Mouse (Mus musculus) forebrain, embryonic 12.5 days (tissue): ENCODE measurements around the gene Ctnnal1. TPM values are rescaled to one million over a fixed set of nuclear protein-coding genes. Genes with fewer than 3 reads are reported as not detected.
"Not testable (repeated sequence)": the region's sequence is repeated elsewhere in the genome, so short reads cannot be mapped to it uniquely, and the experiment has no call there.

Source experiments
- ATAC-seq: fragments of 200-750 bp; cut with Nextera tagmentation; 2 replicates; pipeline ENCODE4 v1.8.0; 2017; ENCODE audit warnings: moderate TSS enrichment; ENCODE audit not compliant: low FRiP score
- H3K27ac ChIP-seq: fragments of 300-500 bp; sonication (generic); 2 replicates; pipeline ENCODE4 v1.5.1; 2016; ENCODE audit warnings: mild to moderate bottlenecking
- H3K27me3 ChIP-seq: fragments of 300-500 bp; sonication (generic); 2 replicates; pipeline ENCODE4 v1.6.1; 2016; ENCODE audit warnings: mild to moderate bottlenecking
- H3K36me3 ChIP-seq: fragments of 300-500 bp; sonication (generic); replicated peaks from 2 replicates; pipeline ENCODE4 v1.6.1; 2016; ENCODE audit warnings: mild to moderate bottlenecking
- H3K4me1 ChIP-seq: fragments of 300-500 bp; sonication (generic); 2 replicates; pipeline ENCODE4 v1.6.1; 2016
- H3K4me2 ChIP-seq: fragments of 300-500 bp; sonication (generic); 2 replicates; pipeline ENCODE4 v1.6.1; 2016; ENCODE audit warnings: mild to moderate bottlenecking, moderate library complexity
- H3K4me3 ChIP-seq: fragments of 300-500 bp; sonication (generic); replicated peaks from 2 replicates; pipeline ENCODE4 v1.5.1; 2016; ENCODE audit warnings: mild to moderate bottlenecking
- H3K9ac ChIP-seq: fragments of 300-500 bp; sonication (generic); 2 replicates; pipeline ENCODE4 v1.6.1; 2016; ENCODE audit warnings: mild to moderate bottlenecking
- H3K9me3 ChIP-seq: fragments of 300-500 bp; sonication (generic); 2 replicates; pipeline ENCODE4 v1.6.1; 2016
- WGBS: fragments of 180-500 bp; shearing (Covaris S2); methylation state at CpG from one replicate; pipeline ENCODE4 v1.1.7; 2016; 5-methylcytosine and 5-hydroxymethylcytosine counted together
- polyA plus RNA-seq: library from polyadenylated mRNA; unstranded; fragments of >200 nt; fragmentation: Nextera tagmentation; extraction: Ambion mirVana; gene quantifications from 2 replicates; pipeline ENCODE4 v1.2.1, GENCODE M21; 2016

The Ctnnal1 gene
- polyA plus RNA-seq, 1 experiment from 2014 or later, result 28.6 TPM

DNA sequence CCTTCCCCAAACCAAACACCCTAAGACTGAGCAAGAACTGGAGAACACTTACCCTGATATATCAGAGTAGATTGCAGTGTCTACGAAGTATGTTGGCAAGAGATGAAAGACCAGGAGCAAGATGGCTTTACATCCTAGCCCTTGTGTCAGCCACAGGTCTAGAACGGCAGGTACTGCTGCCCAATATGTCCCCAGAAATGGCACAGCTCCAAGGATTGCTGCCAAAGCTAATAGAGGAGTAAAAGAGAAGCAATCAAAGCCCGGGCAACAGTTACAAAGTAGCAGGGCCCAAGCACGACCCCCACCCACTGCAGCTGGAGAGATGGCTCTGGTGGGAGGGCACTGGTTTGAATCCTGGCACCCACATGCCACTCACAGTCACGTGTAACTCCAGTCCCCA, 23.5 kb upstream of the Ctnnal1 start:
- no peak overlapping the region for H3K9ac ChIP-seq
- H3K4me3 ChIP-seq, result no peak overlapping the region
- no peak overlapping the region for H3K27ac ChIP-seq
- no peaks in the 10 kb centered on the region for H3K27me3 ChIP-seq
- H3K36me3 ChIP-seq, result peaks cover 46% of the 10 kb centered on the region
- no peaks in the 10 kb centered on the region for H3K4me1 ChIP-seq
- H3K9me3 ChIP-seq, result no peaks in the 10 kb centered on the region
- no peak overlapping the region for H3K4me2 ChIP-seq
- no peak for ATAC-seq
- 91% methylated on average over 5 of the region's 5 CpGs for WGBS

DNA sequence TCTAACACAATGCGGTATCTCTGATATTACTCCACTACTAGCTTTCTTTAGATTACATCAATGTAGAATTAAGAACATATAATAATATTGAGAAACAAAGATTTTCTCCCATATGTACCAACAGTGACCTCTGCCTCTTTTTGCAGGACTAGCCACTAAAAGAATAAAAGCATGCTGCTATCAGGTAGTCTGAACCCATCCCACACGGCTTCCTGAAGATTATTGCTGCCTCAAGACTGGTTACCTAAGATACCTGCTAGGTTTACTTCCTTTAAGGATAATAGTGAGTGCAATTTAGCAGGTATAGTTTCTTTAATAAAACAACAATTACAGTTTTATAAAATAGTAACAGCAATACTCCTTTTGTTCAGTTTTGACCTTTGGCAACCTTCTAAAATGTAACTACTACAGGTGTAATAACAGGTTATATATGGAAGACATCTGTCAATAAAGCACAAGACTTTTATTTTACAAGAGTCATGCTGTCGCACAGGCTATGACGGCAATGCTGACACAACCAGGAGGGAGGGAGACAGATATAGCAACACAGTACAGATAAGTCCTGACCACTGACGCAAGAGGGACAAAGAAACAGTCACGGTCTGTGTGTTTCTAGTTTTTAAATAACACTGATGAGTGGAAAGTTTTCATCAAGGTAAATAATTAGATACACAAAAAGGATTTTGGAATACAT, 21.4 kb upstream of the Ctnnal1 start:
- 93% methylated on average over 6 of the region's 6 CpGs for WGBS
- no peak overlapping the region for H3K27ac ChIP-seq
- no peak overlapping the region for H3K4me2 ChIP-seq
- H3K36me3 ChIP-seq, result peaks cover 53% of the 10 kb centered on the region
- H3K27me3 ChIP-seq, result no peaks in the 10 kb centered on the region
- no peaks in the 10 kb centered on the region for H3K9me3 ChIP-seq
- ATAC-seq, result no peak
- H3K9ac ChIP-seq, result no peak overlapping the region
- no peak overlapping the region for H3K4me3 ChIP-seq
- no peaks in the 10 kb centered on the region for H3K4me1 ChIP-seq

DNA sequence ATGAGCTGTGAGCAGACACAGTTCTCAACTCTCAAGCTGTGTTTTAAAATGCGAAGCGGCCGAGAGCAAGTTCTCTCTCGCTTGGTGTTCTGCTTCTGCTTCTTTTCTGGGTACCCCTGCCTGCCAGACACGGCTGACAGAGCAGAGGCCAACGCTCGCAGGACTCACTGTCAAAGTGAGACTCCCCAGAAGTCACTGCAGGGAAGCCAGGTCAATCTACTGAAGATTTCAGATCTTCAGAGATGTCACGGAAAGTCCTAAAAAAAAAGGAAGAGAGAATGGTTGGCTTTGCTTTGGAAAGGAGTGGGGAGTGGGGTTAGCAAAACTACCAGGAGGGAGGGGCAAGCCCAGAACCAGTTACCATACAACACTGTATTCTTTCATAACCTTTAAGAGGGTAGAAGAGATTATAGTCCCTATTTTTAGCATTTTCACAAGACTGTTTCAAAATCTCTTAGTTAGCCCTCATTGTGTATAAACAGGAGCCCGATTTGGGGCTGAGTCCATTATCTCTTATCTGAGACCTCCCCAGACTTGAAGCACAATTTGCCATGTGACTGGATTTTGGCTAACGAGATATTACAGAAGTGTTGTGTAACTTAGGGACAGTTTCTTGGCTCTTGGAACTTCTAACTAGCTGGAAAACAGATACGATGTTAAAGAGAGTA, 15.2 kb upstream of the Ctnnal1 start:
- no peak overlapping the region for H3K27ac ChIP-seq
- no peaks in the 10 kb centered on the region for H3K9me3 ChIP-seq
- peaks cover 43% of the 10 kb centered on the region for H3K36me3 ChIP-seq
- ATAC-seq, result no peak
- no peak overlapping the region for H3K4me2 ChIP-seq
- no peaks in the 10 kb centered on the region for H3K27me3 ChIP-seq
- H3K4me1 ChIP-seq, result no peaks in the 10 kb centered on the region
- 88% methylated on average over 11 of the region's 11 CpGs for WGBS
- no peak overlapping the region for H3K9ac ChIP-seq
- H3K4me3 ChIP-seq, result no peak overlapping the region

DNA sequence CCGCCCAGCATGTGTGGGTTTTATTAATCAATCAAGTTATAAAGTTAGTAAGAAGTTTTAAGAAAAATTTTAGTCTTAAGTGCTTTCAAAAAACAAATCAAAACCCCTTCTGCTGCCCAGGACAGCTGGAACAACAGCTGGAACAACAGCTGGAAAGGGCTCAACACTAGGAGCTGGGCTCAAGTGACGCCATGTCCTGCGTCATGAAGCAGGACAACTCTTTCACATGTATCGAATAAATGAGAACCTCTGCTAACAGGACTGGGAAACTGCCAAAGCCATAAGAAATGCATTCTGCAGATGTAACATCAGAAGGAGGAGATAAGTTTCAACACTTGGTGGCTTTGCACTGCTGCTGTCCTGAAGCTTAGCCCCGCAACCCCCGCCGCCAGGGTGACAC, 14.0 kb upstream of the Ctnnal1 start:
- no peak overlapping the region for H3K27ac ChIP-seq
- peaks cover 42% of the 10 kb centered on the region for H3K36me3 ChIP-seq
- no peaks in the 10 kb centered on the region for H3K4me1 ChIP-seq
- H3K4me3 ChIP-seq, result no peak overlapping the region
- no peak overlapping the region for H3K9ac ChIP-seq
- H3K27me3 ChIP-seq, result no peaks in the 10 kb centered on the region
- H3K9me3 ChIP-seq, result 0 out of 2 replicates have a peak, but pooled peaks cover 3% of the 10 kb centered on the region
- ATAC-seq, result no peak
- H3K4me2 ChIP-seq, result no peak overlapping the region
- 96% methylated on average over 7 of the region's 7 CpGs for WGBS

DNA sequence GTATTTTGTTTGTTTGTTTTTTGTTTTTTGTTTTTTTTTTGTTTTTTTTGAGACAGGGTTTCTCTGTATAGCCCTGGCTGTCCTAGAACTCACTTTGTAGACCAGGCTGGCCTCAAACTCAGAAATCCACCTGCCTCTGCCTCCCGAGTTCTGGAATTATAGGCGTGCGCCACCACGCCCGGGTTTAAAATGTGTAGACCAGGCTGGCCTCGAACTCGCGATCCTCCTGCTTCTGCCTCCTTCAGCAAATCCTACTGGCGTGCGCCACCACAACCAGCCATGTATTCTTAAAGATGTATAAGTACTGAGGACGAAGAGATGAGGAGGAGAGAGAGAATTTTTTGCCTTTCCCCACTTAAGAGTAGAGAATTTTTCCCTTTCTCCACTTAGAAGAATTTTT, 5.6 kb upstream of the Ctnnal1 start:
- not testable (repeated sequence) for H3K4me1 ChIP-seq, H3K27ac ChIP-seq, H3K27me3 ChIP-seq, ATAC-seq, H3K4me2 ChIP-seq, H3K9me3 ChIP-seq, H3K9ac ChIP-seq, H3K4me3 ChIP-seq
- peaks cover 17% of the 10 kb centered on the region for H3K36me3 ChIP-seq
- WGBS, result 96% methylated on average over 11 of the region's 11 CpGs

DNA sequence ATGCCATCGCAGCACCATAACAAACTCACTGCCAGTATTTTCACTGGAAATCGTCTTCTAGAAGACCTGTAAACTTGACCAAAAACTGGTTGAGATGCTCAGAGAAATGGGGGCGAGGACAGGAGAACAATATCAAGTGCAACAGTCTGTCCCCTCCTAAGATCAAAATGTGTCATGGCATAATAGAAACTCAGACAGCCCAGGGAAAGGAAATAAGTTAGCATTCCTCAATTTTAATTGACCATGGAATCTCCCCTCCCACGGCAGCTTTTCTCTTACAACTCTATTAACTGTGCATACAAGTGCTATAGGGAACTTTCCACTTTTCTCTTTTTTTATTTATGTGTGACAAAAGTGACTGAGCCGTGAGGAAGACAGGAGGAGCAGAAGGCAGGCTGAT, 2.8 kb upstream of the Ctnnal1 start:
- H3K36me3 ChIP-seq, result peaks cover 6% of the 10 kb centered on the region; the same call in 1 of the 2 replicates
- WGBS, result 84% methylated on average over 5 of the region's 5 CpGs
- no peak for ATAC-seq
- H3K4me1 ChIP-seq, result peaks cover 15% of the 10 kb centered on the region
- H3K4me3 ChIP-seq, result no peak overlapping the region
- no peak overlapping the region for H3K4me2 ChIP-seq
- no peaks in the 10 kb centered on the region for H3K27me3 ChIP-seq
- H3K9me3 ChIP-seq, result no peaks in the 10 kb centered on the region
- H3K27ac ChIP-seq, result no peak overlapping the region
- H3K9ac ChIP-seq, result no peak overlapping the region

DNA sequence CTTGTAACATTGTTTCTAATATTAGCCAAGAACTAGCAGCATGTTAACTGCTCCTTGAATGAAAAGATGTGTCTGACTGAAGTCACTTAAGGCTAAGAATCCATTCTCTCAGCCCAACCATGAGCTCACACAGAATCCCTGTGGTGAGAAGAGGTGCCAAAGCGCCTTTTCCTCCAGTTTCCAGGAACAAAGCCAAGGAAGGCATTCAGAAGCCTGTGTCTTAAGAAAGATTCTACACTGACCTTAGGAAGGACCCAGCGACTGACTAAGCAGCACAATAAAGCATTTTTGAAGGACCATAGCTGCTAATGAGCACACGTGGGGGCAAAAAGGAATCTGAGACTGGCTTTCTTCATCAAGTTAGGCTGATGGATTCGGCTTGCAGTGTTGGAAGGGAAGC, 983 bp upstream of the Ctnnal1 start:
- no peak for ATAC-seq
- no peak overlapping the region for H3K9ac ChIP-seq
- H3K4me1 ChIP-seq, result peaks cover 20% of the 10 kb centered on the region
- H3K27me3 ChIP-seq, result no peaks in the 10 kb centered on the region
- H3K9me3 ChIP-seq, result no peaks in the 10 kb centered on the region
- no peak overlapping the region for H3K4me2 ChIP-seq
- WGBS, result 27% methylated on average over 4 of the region's 4 CpGs
- no peak overlapping the region for H3K4me3 ChIP-seq
- no peaks in the 10 kb centered on the region for H3K36me3 ChIP-seq
- peak overlapping the region; percentile 36; the same call in 1 of the 2 replicates for H3K27ac ChIP-seq

DNA sequence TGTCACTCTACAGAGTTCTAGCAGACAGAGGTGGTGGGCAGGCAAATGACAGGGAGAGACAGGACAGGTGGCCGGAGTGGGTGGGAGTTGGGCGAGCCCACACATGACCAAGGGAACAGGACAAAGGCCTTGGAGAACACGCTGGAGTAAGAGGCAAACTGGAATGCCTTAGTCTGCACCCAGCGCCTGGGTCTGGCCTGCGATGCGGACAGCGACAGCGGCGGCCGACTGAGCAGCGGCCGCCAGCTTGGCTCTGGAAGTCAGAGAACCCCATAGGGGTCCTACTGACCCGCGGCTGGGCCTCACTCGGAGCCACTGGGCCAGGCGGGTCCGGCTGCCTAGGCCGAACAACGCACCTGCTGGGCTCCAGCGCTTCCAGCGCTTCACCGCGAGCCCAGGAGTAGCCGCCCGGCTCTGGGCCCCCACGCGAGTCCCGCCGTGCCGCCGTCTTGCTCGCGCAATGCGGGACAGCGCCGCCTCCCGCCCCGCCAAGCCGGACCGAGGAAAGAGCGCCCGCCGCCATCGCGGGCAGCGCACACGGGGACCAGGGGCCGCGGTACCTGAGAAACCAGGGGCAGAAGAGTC, 479 bp downstream of the Ctnnal1 start:
- Histone ChIP-seq H3K36me3 (no peaks in the 10 kb centered on the region), H3K4me2 (peak overlapping the region; percentile 76), H3K9me3 (no peaks in the 10 kb centered on the region), H3K27me3 (no peaks in the 10 kb centered on the region), H3K4me3 (peak overlapping the region; percentile 90), H3K4me1 (peaks cover 20% of the 10 kb centered on the region), H3K9ac (peak overlapping the region; percentile 87), H3K27ac (peak overlapping the region; percentile 81; the same call in 1 of the 2 replicates)
- 0% methylated on average over 43 of the region's 49 CpGs for WGBS
- ATAC-seq, result peak; percentile 77

DNA sequence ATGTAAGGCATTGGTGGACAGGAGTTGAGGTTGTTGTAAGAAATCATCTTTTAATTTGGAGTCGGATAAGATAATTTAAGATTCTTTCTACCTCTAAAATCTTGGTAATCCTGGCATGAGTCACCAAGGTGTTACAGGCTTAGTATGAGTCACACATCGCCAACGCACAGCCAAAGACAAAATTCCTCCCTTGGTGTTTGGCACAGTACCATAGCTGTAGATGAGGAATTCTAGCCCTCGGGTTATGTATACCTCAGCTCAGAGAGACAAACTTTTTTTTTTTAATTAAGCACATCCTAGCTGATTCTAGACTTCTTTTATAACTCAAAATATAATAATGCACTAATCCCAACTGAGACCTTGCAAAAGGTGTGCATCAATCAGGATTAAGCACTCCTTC, 972 bp downstream of the Ctnnal1 start:
- Histone ChIP-seq H3K4me1 (peaks cover 20% of the 10 kb centered on the region), H3K4me2 (peak overlapping the region; percentile 76), H3K36me3 (no peaks in the 10 kb centered on the region), H3K27me3 (no peaks in the 10 kb centered on the region), H3K27ac (no peak overlapping the region), H3K9me3 (no peaks in the 10 kb centered on the region), H3K4me3 (peak overlapping the region; percentile 90), H3K9ac (peak overlapping the region; percentile 87)
- WGBS, result 46% methylated on average over 4 of the region's 4 CpGs
- ATAC-seq, result no peak

DNA sequence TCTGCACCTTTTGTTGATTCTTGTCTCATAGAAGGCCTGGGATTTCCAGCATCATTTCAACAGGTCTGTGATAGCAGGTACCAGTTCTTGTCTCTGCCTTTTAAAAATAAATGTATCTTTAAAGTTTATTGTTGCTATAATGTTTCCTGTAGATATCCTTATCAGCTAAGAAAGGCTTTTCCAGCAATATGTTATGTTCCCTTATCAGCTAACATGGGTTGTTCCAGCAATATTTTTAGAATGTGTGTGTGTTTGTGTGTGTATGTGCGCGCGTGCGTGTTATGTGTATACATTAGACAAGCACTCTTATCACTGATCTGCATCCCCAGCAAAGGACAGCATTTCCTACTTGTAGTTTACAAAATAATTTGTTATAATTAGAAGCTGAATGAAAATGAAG, 3.4 kb downstream of the Ctnnal1 start:
- H3K27ac ChIP-seq, result no peak overlapping the region
- 98% methylated on average over 4 of the region's 4 CpGs for WGBS
- H3K4me2 ChIP-seq, result no peak overlapping the region
- H3K4me1 ChIP-seq, result peaks cover 20% of the 10 kb centered on the region
- H3K36me3 ChIP-seq, result no peaks in the 10 kb centered on the region
- no peaks in the 10 kb centered on the region for H3K27me3 ChIP-seq
- H3K9me3 ChIP-seq, result no peaks in the 10 kb centered on the region
- no peak for ATAC-seq
- H3K9ac ChIP-seq, result no peak overlapping the region
- H3K4me3 ChIP-seq, result no peak overlapping the region

DNA sequence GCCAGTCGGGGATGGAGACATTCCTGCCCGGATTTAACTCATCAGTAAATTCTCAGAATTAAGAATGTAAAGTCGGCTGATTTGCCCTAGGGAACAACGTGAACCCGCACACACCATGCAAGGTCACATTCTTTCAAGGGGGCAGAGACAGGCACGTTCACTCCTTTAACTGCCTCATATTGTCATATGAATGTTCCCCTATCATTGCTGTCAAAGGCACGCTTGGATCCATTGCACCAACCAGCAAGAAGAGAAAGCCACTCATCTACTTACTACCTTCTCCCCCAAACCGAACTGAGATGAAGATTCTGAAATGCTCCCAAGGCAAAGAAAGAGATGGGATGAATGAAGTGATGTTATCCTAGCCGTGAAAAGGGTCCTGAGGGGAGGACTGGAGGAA, 6.3 kb downstream of the Ctnnal1 start:
- Histone ChIP-seq H3K4me1 (peaks cover 14% of the 10 kb centered on the region), H3K4me3 (no peak overlapping the region), H3K27me3 (no peaks in the 10 kb centered on the region), H3K9me3 (no peaks in the 10 kb centered on the region), H3K9ac (no peak overlapping the region), H3K27ac (no peak overlapping the region), H3K36me3 (no peaks in the 10 kb centered on the region), H3K4me2 (no peak overlapping the region)
- ATAC-seq, result no peak
- WGBS, result 76% methylated on average over 9 of the region's 9 CpGs

DNA sequence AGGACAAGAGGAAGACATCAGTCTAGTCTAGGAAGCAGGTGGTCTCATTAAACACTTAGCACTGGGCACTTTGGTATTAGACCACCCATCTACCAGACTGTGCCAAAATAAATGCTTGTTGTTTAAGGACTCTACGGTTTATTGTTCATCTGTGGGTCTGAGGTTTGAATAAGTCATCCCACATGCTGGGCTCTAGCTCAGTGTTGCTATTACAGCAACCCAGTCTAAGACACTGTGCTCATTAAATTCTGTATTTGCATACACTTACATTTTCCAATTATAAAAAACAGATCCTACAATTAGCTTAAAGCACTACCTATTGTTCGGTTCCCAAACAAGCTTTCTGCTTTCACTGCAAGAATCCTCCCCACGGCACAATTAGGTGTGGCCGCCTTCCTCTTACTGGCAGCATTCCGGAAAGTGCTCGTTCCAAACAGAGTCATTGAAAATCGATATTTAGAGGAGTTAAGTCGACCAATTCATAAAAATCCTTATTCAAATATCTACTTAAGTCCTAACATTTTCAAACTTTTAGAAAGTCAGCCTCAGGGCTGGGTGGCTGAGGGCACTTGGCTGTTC, 8.5 kb downstream of the Ctnnal1 start:
- H3K9me3 ChIP-seq, result no peaks in the 10 kb centered on the region
- no peak overlapping the region for H3K4me2 ChIP-seq
- WGBS, result 80% methylated on average over 8 of the region's 8 CpGs
- no peaks in the 10 kb centered on the region for H3K27me3 ChIP-seq
- ATAC-seq, result no peak
- no peaks in the 10 kb centered on the region for H3K36me3 ChIP-seq
- H3K4me3 ChIP-seq, result no peak overlapping the region
- H3K9ac ChIP-seq, result no peak overlapping the region
- H3K4me1 ChIP-seq, result no peaks in the 10 kb centered on the region; the same call in 1 of the 2 replicates
- no peak overlapping the region for H3K27ac ChIP-seq
